Mouse (Mus musculus) kidney, adult 8-10 months (tissue): ENCODE data around the gene Bmi1.

Experiments used
- DNase-seq, 2 experiments: peaks; one replicate each; pipeline ENCODE4 v3.0.0; 2022

Bmi1 gene

DNA sequence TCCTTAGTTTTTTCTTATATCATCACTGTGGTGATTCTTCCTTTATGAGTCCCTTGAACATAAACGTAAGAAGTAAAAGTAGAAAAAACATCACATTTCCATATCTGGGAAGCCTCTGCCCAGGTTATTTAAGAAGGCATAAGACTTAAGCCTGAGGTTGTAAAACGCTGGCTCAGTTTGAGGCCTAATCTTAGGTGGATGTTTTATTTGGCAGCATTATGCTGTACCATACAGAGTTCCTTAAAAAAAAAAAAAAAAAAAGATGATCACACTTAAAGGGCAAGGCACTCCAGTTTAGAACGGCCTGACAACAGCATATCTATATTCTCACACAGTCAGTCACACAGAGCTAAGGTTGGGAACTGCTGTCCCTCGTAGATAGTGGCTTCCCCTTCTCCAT, 49.1 kb downstream of the Bmi1 start:
- no peak for DNase-seq

DNA sequence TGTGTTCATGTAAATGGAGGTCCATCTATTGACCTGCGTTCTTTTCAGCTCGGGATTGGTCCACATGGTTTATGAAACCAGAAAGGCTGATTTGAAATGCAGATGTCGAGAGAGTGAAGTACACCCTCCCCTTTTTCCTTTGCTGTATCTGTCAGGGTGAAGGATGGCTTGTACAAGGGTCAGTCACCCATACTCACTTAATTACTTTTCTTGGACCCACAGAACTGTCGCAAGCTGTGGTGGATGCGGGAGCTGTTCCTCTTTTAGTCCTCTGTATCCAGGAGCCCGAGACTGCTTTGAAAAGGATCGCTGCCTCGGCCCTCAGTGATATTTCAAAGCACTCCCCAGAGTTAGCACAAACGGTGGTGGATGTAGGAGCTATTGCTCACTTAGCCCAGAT, 54.9 kb downstream of the Bmi1 start:
- DNase-seq: no peak

DNA sequence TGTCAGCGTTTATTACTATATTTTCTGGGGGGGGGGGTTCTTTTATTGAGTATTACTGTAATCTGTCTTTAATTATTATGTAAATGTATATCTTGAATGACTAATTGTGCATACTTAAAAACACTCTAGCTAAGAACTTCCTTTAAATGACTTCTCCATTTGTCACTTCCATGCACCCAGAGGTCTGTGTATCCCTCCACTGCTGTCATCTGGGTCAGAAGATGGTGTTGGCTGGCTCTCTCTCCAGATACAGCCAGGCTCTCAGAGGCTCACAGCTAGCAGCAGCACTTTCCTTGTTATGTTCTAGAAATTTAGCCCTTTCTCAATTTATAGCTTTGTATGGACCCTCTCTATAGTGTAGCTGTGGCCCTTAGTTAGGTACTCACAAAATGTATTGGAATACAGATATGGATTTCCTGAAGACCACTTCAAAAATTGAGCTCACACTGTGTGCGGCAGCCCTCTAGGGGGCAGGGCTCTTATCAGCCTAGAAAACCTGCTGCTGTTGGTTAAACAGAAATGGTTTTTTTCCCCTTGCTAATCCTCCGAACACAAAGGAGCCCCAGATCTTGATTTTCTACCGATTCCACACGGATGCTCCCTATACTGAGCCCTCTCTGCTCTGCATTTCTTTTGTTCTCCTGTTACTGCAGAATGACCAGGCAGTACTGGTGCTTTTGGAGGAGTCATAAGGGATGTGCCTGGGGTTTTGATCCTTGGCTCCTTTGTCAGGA, 57.7 kb downstream of the Bmi1 start:
- no peak for DNase-seq
